Mouse (Mus musculus) erythroblast, embryonic 14.5 days (primary cell): ENCODE measurements around the gene Arhgef19.

Source experiments
- GATA1 ChIP-seq: IDR thresholded peaks from 2 replicates; pipeline ENCODE4 v1.6.1; 2012; ENCODE audit warnings: low read length, inconsistent platforms, mixed read lengths
- TAL1 ChIP-seq: IDR thresholded peaks from 3 replicates; pipeline ENCODE4 v1.6.1; 2012; ENCODE audit warnings: low read length, inconsistent platforms, mixed read lengths

GRCm38 (mm10) chr4:141281578-141281977, 42.3 kb downstream of the Arhgef19 start:
- TF ChIP-seq GATA1 (no peak), TAL1 (no peak)
